Mouse (Mus musculus): ENCODE measurements around the gene Alox5.

DNA sequence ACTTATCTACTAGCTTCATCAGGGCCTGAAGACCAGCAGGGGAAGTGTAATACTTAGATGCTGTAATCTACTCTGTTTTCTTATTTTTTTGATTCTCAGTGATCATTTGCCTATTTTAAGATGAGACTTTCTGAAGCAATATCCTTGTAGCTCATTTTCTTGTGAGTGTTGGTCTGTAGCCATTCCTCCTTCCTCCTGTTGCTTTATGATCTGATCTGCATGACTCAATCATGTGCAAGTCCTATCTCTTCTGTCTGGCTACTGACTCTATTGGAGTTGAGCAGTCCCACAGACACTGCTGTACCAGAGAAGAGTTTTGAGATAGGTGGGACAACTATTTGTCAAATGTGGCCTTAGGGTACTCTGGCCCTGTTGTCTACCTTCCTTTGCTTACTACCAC is 86.4 kb downstream of the Alox5 start:
- no peak for TF ChIP-seq CTCF (IDR thresholded peaks at IDR 0.05; ENCODE audit: borderline replicate concordance, insufficient read depth, low read length)
- no peak for TF ChIP-seq POLR2A (IDR thresholded peaks at IDR 0.05; ENCODE audit: low read depth, low read length)
